Mouse (Mus musculus): Measurements from ENCODE around the gene Ctnnbip1.

Ctnnbip1 gene

DNA sequence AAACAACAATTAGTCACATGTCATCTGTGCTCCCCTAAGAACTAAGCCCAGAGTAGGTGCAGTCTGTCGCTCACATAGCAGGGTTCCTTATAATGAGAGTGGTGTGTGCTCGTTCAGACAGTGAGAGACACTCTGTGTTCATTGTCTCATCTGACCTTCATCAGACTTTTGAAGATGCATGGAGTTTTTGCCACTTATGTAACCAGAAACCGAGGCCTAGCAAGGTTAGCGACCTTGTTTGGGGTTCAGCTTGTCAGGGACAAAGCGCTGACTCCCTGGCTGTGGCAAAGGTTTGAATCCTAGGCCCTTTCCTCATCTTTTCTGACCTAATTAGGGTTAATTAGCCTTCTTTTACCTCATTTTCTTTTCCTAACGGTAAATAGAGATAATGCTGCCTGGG, 5.9 kb downstream of the Ctnnbip1 start:
- no peak for DNase-seq

DNA sequence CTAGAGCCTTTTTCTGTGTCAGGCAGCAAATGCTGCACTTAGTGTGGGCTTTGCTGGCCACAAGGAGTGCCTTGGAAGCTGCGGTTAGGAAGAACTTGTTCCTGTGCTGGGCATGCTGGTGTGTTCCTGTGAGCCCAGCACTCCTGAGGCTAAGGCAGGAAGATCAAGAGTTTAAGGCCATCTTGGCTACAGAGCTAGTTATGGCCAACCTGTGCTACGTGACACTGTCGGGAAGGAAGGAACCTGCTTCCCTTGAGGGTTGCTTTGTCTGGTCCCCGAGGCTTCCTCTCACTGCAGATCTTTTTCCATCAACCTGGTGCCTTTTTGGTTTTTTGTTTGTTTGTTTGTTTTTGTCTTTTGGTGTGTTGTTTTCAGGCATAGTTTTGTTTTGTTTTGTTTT, 7.1 kb downstream of the Ctnnbip1 start:
- no peak for DNase-seq

DNA sequence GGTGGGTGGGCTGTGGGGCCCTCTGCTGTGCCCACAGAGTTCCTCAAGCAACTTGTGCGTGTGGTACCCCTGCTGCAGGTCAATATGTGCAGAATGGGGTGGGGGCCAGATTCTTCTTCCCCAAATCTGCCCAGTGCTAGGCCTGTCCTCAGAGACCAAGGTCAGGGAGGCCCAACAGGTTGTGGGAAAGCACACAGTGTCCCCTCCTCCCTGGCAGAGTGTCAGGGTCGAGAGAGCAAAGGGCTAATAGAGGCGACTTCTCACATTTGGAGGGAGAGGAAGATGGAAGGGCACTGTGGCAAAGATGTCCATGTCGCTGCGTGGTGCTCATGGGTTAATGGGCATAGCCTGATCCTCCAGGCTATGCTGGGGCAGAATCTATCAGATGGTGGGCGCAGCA, 7.8 kb downstream of the Ctnnbip1 start:
- DNase-seq, result no peak

DNA sequence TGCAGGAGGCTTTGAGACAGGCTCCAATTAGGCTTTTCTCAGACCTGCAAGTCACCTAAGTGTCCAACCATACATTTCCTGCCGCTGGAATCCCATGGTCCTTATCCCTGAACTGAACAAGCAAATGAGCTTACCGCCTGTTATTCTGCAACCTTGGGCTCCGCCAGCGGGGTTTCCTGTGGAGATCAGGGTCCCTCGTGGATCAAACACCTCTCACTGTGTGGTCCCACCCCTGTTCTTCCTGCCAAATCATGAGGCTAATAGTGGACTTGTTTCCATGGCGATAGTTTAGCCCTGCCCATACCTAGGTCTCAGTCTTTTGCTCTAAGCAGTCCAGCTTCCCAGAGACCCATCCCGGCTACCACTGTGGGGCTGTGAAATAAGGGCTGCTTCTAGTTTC, 8.3 kb downstream of the Ctnnbip1 start:
- no peak for DNase-seq

DNA sequence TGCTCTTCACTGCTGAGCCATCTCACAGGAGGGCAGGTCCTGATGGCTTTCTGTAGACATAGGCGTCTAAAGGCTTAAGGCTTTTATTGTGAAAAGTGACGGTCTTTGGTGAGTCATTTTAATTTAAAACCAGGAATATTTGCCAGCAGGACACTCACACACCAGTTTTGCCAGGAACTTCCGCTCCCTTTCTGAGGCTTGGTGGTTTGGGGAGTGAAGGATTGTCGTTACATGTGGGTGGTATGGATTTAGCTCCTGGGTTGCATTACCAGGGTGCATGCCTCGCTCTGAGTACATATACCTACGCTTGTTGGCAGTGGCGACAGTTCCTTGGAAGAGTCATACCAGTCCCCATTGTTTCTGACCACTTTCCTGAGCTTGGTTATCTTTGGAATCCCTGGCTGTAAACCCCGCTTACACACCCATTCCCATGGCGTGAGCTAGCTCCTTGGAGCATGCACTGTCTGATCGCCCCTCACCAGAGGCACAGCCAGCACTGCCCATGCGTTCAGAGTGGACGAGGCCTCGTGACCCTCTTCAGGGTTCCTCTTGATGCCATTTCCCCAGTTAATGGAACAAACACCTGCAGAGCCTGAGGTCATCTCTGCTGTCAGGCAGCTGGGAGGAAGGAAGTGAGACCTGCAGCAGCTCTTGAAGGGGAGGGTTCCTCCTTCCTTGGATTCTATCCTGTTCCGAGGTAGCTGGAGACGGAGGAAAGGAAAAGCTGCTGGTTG, 9.8 kb downstream of the Ctnnbip1 start:
- DNase-seq, result no peak

DNA sequence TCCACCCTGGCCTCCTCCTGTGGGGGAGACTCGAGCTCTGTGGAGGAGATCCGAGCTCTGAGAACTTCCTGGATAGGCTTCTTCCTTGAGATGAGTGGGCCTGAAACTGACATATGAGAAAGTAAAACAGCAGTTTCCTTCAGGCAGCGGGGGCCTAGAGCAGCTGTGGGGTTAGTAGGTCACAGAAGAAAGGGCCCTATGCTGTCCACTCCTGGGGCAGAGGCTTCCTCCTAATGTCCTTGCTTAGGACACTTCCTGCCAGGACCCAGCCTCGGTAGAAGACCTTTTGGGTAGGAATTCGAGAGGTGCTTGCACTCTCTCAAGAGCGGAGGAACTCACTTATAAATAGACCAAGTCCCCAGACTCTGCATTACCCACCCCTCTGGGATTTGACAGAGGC, 11.7 kb downstream of the Ctnnbip1 start:
- no peak for DNase-seq

DNA sequence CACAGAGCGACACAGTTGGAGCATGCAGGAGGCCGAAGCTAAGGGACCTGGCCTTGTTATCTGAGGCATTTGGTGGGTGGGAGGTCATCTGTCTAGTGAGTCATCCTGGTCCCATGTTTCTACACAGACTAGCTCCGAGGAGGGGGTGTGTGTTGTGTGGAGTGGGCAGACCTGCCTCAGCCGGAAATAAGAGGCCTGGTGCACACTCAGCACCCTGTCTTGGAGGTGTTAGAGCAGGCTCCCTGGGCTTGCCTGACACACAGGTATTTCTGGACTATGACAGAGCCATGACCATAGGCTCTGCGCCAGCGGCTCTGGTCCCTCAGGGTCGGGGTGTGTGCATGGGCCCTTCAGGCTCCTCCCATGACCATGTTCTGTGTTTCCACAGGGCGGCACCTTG, 21.4 kb downstream of the Ctnnbip1 start:
- DNase-seq, result no peak

DNA sequence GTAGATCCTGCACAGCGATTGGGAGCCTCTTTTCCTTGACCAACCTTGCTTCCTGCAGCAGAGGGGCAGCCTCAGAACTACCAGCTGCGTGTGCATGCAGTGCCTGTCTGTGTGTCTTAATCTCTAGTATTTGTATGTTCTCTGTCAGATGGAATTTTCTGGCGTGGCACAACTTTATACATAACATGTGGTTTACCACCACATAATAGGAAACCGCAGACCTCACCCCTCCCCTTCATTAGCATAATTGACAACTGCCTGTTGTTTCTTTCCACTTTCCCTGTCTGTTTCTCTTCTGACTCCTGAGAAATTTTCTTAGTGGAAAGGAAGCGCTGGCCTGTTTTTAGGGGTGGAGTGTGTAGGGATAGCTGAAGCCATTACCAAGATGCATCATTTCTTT, 23.9 kb downstream of the Ctnnbip1 start:
- DNase-seq, result no peak

DNA sequence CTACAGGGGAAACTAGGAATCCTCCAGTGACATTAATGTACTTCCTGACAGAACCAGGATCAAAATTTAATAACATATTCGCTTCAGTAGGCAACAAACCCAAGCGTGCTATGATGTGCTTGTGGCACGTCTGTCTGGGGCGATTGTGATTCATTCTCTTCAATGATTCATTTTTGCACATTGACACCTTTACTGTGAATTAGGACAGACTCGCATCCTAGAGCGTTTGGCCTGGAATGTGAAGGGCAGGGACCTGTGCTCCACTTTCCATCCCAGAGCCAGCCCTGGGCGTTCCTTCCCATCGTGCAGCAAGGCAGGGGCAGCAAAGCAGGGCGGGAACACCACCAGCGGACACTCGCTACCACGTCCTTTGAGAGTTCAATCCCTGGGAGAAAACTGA, 24.4 kb downstream of the Ctnnbip1 start:
- DNase-seq, result no peak

DNA sequence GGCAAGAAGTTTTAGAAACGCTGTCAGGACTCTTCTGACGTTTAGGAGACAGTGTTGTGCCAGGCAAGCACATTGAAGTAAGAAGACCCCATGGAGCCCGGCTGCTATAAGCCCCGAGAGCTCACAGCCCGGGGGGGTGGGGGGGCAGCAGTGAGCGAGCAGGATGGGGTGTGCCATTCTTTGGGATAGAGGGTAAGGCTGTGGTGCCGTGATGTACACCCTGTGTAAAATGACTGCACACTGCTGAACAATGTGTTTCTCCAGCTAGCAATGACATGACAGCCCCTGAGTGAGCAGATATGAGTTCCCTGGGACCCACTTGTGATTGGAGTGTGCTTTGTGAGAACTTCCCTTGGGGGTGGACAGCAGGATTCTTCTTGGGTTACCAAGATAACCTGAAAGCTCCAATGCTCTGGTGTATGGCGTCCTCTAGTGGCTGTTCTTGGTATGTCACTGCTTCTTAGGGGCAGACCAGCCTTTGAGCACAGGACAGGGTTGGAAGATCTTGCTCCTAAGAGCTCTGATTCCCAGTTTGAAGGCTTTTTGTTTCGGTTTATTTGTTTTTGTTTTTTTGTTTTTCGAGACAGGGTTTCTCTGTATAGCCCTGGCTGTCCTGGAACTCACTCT, 25.0 kb downstream of the Ctnnbip1 start:
- peak; percentile 74 for DNase-seq

DNA sequence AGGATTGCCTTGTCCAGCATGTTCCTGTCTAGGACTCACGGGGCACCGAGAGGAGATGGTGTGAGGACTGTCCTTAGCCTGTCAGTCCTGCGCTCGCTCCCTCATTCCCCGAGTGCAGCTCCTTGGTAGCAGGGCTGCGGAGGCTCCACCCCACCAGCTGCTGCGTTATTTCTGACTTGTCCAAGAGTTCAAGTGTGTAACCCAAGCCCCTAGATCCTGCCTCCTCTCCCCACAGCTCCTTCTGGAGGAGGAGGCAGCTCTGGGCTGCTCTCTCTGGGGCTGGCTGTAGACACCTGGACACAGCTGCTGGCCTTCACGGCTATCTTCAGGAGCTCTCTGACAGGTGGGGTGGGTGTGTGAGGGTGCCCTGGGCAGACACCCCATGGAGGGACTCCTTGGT, 26.9 kb downstream of the Ctnnbip1 start:
- no peak for DNase-seq

DNA sequence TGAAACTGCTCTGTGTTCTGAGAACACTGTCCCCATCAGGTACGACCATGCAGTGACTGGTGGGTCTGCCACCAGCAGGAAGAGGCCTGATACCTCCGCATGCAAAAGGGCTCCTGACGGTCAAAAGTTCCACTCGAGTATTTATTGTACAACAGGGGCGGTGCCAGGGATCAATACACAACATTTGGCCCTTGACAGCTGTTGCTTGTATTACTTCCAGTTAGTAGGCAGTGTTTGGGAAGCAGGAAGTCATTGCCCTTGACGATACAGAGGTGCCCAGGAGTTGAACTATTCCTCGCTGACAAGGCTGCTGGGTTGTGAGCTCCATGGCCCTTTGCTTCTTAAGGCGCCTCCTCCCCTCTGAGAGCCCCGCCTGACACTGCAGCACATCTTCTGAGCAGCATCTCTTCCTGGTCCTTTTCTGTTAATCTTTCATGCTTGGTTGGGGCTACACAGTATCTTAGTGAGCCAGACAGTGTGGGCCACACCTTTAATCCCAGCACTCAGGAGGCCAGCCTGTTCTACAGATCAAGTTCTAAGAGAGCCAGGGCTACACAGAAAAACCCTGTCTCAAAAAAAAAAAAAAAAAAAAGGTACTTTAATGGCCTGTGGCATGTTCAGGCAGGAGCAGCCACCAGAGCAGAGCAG, 28.9 kb downstream of the Ctnnbip1 start:
- no peak for DNase-seq

DNA sequence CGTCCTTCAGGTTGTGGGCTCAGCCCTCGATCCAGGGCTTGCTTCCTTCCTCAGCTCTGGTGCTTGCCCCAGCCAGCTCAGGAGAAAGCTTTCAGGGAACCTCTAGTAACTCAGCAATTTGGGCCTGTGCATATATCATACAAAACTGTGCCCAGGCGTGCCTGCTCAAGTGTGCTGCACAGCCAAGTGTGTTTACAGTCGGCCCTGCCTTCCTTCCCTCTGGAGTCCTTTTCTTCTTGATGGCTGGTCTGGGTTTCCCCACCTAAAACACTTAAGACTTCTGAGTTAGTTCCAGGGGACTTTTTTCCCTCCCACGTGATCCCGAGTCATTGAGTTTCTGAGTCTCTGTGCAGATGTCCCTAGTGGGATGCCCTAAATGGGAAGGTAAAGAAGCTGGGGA, 29.5 kb downstream of the Ctnnbip1 start:
- DNase-seq, result no peak

DNA sequence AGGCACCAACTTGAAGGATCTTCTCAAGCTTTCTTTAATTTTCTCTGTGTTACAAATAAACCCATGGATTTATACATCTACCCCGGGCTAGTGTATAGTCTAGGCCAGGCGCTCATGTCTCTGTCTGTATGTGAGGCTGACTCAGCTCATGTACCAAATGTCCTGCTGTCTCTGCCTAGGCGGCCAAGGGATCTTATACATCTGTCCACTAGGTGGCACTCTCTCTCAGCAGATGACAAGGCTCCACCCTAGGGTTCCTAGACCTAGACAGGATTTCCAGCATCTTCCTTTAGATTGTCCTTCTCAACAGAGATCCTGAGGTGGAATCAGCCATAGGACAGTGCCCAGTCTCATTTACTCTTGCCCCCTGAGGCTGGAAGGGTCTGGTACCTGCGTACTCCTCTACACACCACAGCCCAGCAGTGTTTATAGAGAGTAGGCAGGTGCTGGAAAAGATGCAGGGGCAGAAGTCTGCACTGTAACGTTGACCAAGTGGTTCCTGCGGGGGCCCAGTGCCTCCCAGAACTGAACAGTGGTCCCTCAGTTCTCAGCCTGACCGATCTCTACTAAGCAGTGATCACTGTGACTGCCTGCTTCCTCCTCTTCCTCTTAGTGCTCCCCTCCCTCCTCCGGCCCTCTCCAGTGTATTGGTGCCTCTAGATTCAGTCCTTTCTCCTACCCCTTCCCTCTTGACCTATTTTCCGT, 31.3 kb downstream of the Ctnnbip1 start:
- peak; percentile 67 for DNase-seq

DNA sequence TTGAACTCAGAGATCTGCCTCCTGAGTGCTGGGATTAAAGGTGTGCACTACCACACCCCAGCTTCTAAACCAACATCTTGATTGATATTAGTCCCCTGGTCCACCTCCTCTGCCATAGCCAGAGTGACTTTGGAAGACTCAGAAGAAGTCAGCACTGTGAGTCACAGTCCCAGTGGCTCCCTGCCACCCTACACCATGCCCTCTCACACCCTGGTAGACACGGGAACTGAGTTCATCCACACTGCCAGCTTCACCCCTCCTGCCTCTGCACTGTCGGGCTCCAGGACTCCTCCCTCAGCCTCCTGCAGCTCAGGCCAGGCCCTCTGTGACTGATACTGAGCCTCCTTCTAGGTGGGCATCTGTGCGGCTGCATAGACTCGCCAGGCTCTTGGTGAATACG, 32.8 kb downstream of the Ctnnbip1 start:
- DNase-seq, result no peak

DNA sequence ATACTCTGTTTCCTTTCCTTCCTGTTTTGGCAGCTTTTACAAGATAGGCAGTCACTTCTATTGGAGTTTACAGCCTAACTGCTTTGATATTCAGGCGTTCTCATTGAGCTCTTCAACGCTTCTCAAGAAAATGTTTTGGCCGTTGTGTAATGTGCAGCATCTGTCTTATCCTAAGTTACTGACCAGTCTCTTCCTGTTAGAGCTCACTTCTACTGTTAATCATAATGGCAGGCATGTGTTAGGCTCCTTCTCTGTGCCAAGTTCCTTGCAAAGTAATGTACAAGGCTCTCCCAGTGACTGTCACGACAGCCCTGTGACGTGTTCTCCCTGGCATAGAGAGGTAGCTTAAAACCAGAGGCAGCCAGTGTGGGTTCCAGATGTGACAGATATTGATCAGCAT, 33.7 kb downstream of the Ctnnbip1 start:
- DNase-seq, result no peak

DNA sequence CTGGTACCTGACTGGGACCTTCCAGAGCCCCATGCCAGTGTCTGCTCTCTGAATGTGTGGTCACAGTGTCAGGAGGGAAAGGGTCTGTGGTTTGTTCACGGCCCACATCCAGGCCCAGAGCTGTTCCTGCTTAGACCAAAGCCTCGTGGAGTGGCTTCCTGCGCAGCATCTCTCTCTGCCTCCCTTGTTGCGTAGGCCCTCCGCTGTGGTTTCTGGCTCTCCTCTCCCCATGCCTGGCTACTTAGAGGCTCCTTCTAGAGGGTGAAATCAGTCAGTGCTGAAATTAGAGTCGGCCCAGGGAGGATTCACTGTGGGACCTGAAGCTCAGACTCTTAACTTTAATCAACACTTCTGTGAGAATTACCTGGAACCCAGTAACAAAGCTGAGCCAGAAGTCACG, 35.8 kb downstream of the Ctnnbip1 start:
- DNase-seq, result no peak

DNA sequence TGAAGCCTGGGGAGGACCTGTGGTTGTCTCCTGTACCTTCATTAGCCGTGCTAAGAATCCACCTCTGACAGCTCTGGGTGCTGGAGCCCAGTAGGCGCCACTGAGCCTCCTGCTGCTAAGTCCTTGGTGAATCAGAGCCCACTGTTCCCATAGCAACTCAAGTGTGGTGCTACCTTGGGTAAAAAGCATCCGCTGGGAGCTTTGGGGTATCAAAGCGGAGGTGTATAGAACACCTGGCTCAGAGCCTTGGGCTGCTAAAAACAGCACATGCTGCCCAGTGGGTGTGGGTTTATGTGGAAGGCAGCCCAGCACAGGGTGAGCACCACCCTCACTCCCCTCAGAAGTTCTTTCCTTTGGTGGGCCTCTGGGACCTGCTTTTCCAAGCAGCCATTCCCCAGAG, 38.1 kb downstream of the Ctnnbip1 start:
- no peak for DNase-seq

DNA sequence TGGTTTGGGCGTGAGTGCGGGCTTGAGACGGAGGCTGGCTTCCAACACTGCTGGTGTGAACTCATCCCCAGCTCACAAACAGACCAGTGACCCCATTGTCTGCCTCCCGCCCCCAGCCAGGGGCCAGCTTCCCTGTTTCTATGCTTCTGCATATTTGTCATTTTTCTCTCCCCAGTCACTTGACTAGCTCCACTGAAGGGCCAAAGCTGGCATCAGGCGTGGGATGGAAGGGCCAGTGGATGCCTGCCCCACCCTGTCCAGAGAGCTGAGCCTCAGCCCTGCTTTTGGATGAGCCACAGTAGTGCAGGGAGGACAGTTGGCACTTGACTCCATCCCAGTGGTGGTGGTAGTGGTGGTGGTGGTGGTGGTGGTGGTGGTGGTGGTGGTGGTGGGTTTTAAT, 39.9 kb downstream of the Ctnnbip1 start:
- no peak for DNase-seq

DNA sequence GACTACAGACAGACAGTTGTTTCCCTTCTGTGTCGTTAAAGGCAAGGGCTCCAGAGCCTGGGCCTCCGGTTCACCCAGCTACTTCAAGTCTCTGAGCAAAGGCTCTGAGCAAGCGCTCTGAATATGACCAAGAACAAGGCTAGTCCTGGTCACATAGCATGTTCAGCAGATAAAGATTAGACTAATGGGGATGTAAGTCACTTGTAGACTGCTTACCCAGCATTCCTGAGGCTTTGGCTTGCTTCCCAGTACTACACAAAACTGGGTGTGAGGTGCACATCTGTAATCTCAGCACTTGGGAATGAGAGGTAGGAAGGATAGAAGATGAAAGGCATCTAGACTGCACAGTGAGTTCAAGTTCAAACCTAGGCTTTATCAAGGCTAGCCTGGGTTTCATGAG, 40.4 kb downstream of the Ctnnbip1 start:
- no peak for DNase-seq

DNA sequence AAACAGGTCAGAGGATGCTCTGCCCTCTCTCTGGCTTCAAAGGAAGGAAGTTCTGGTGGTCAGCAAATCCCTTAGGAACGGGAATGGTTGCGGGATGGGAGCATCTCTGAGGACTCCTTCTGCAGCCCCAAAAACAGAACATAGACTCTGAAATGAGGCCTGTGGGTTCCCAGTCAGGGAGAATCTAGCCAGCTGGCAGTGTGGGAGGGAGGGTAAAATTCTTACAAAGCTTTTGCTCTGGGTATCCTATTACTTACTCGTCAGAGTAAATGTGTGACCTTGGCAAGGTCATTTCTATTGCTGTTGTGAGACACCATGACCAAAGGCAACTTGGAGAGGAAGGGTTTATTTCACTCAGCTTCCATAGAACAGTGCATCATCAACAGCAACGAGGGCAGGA, 43.4 kb downstream of the Ctnnbip1 start:
- DNase-seq, result no peak

DNA sequence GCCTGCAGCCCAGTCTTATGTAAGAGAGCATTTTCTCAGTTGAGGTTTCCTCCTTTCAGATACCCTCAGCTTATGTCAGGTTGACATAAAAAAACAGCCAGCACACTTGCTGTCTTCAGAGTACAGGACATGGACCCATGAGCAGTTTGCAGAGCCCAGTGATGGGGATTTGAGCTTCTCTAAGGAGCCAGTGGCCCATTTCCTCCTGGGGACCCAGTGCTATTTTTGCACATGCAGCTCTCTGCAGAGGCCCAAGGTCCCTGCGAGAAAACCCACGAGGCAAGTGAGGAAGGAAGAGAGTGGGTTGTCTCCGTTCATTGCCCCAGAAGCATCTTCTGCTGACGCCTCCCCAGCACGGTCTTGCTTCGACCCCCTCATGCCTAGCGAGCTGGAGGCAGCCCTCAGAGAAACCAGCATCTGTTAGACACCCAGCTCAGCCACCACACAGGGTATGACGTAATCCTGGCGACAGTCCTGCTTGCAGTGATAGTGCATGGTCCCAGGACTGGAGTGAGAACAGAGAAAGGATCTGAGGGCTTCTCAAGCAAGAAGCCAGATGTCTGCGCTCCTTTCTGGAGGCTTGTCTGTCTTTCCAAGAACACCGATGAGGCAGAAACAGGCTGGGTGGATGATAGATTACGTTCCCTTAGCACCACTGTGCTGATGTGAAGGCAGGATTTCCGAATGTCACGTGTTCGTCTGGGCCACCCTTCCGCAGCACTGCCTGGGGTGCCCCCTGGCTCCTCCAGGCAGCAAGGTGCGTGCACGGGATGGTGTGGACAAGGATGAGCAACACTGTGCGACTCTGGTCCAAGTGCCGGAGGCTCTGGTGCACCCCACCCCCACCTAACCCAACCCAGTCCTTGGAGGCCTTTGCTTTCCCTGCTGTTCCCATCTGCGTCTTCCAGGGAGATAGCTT, 44.2 kb downstream of the Ctnnbip1 start:
- no peak for DNase-seq

DNA sequence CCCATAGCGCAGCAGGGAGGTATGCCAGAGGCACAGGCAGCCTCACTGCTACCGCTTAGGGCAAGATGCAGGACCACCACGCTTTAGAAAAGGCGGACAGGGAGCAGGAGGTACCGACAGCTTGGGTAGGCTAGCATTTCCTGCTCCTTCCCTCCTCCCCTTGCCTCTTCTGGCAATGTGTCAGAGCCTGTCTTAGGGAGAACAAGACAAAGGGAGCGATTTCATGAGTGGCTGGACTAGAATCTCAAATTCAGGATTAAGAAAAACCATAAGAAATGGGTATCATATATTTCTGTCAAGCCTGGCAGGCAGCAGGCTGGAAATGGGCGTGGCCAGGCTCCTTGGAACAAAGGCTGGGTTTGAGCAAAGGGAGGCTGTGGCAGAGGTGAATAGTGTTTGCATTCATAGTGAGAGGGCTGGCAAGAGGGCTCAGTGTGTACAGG, 44.9 kb downstream of the Ctnnbip1 start:
- no peak for DNase-seq
